Mouse (Mus musculus) heart, adult 18-20 months (tissue): ENCODE measurements around the gene Zfp770. TPM values are rescaled to one million over a fixed set of nuclear protein-coding genes. Genes with fewer than 3 reads are reported as not detected.

Experiments
- DNase-seq, 2 experiments: peaks; one replicate each; pipeline ENCODE4 v3.0.0; 2021 to 2022; ENCODE audit warnings: mixed read lengths in 1 of 2
- microRNA-seq, 2 experiments: library from miRNA; unstranded; fragments of <30 nt; microRNA quantifications; one replicate each; pipeline ENCODE4 v1.2.0; 2022
- total RNA-seq, 2 experiments: library from RNA; stranded (reverse); gene quantifications; 2 replicates each; pipeline ENCODE4 v1.2.3; 2021

Gene Zfp770
- total RNA-seq, 2 experiments from 2014 or later = 16.6 to 20.0 TPM

DNA sequence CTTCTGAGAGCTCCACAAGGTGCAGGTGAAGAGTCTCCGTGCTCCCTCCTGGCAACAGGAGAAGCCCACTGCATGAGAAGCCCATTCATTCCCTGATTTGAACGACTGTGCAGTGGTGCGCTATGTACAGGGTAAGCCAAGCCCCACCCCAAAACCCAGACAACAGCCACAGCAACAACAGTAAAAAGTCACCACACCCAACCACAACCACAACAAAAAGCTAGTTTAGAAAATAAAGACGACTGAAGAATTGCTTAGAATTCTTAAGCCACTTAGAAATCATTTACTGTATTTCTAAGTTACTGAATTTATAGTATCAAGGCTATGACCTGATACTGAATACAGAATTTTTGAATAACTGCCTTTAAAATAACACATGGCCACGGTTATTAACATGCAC is 56.4 kb downstream of the Zfp770 start:
- DNase-seq = no peak

DNA sequence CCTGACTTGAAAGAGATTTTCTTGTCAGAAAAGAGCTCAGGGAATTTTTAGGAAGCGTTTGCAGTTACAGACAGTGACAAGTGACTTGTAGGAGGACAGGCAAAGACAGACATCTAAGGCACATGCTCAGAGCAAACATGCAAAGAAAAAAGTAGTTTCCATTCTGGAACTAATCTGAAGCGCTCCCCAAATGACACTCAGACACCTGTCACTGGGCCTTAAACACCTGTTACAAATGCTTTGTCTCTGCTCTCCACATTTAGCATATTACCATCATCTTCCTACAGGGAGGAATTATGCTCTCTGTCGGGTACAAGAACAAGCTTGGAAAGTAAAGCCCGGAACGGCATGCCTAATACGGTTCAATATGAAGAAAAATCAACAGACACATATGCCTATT is 57.4 kb downstream of the Zfp770 start:
- DNase-seq = no peak

Small RNA genes within 50 kb of the gene (microRNA-seq; reads per million reads assigned to microRNA genes)
- gene Mir7002 = 0 reads per million in 2 experiments

Other genes starting within 250 kb of the Zfp770 start
- not detected for gene Gjd2, start 187.8 kb downstream of the Zfp770 start, total RNA-seq
- over 10,000 TPM; 12,452 to 13,048 TPM for gene Actc1, start 147.9 kb downstream of the Zfp770 start, total RNA-seq
- 10 to 100 TPM; 17.2 to 20.5 TPM for gene Aqr, start 14.4 kb downstream of the Zfp770 start, total RNA-seq